Mouse (Mus musculus) heart, postnatal 14 days (tissue): Measurements from ENCODE around the gene Dpyd. TPM values are rescaled to one million over a fixed set of nuclear protein-coding genes. Genes with fewer than 3 reads are reported as not detected.

Experiments
- DNase-seq, 2 experiments: peaks; one replicate each; pipeline ENCODE4 v3.0.0; 2021 to 2022
- intact Hi-C: fragments of 180-260 bp; cut with DNase I; formaldehyde crosslinking; loops from one replicate; pipeline ENCODE4 v1.15.1; 2025
- total RNA-seq, 2 experiments: library from RNA; stranded (reverse); gene quantifications; 2 replicates each; pipeline ENCODE4 v1.2.3; 2021

Dpyd gene
- total RNA-seq, 2 experiments from 2014 or later: 3.4 to 3.9 TPM

DNA sequence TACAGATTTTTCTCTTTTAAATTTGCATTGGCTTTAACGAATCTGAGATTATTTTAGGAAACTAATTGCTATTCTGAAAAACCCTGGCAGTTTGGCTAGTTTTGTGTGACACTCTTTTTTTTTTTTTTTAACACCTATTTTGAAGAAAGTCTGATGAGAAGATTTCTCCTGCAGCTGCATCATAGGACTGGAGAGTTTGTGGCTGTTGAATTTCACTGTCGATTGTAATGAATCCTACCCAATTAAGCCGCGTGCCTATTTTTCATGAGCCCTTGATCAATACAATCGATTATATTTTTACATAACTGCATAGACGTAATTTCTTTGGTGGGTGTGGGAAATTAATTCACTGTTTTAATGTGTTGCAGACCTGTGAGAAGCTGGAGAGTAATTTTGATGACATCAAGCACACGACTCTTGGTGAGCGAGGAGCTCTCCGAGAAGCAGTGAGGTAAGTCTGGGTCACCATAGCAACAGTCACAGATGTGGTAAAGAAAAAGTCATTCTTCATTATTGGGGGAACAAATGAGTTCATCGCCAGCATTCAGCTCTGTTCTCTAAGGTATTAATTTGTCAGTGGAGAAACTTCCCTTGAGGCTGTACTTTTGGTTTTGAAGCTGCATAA is 112.3 kb downstream of the Dpyd start:
- intact Hi-C loops: no loop called here
- DNase-seq: no peak

DNA sequence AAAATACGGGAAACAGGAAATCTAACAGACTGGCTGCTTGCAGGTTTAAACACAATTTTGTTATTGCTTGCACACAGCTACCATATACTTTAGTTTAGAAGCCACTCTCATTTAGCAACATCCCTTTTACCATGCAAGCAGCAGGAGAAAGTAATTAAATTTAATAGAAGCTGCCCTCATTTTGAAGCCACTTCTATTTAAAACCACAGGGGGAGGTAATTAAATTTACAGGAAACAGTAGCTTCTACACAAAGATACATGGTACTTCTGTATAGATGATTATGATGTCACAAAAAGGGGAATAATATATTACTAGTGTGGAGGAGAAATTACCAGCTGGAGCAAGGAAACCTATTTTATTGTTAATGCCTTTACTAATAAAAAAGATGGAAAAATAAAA is 113.5 kb downstream of the Dpyd start:
- no peak for DNase-seq
- intact Hi-C loops: no loop called here

DNA sequence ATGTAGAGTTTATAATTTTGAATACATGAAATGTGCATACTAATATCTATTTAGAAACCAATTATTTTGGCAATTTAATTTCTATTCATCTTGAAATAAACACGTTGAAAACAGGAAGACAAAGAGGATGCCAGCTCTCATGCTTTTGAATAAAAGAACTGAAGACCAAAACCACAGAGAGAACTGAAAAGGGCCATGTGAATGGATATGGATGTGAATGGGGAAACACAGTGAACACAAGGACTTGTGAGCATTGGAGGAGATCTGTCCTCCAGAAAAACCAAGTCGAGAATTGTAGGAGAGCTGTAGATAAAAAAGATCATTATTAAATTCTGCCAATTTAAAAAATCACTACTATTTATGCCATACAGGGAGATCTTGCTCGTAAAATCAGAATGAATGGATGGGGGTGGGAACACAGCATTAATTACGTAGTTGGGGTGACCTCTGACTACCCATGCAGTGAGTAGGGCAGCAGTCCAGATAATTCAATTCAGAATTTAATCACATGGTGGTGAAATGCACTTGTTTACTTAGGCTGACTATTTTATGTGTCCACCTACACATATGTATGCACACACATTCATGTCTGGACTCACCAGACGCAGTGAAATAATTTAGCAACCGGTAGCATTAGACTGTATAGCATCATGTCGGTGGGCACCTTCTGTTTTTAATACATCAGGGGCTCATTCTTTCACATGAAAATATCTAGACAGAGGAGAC is 114.3 kb downstream of the Dpyd start:
- no peak for DNase-seq
- intact Hi-C loops: no loop called here

DNA sequence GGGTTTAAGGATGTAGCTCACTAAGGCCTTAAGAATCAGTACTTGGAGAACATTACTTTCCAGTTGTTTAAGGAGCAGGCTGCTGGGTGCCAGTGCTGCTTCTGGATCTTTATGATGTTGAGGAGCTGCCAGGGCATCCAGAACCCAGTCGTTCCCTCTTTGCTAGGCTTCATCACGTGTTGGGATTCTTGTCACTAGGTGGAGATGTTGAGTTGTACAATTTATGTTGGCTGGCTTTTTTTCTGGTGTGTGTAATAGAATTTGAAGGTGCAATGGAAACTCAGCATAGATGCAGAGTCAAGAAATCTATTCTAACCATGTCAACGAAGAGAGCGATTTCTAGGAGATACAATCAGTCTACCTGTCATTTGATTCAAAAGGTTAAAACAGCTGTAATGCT is 118.9 kb downstream of the Dpyd start:
- DNase-seq: peak in 1 of 2 experiments; percentile 0
- intact Hi-C loops: no loop called here

DNA sequence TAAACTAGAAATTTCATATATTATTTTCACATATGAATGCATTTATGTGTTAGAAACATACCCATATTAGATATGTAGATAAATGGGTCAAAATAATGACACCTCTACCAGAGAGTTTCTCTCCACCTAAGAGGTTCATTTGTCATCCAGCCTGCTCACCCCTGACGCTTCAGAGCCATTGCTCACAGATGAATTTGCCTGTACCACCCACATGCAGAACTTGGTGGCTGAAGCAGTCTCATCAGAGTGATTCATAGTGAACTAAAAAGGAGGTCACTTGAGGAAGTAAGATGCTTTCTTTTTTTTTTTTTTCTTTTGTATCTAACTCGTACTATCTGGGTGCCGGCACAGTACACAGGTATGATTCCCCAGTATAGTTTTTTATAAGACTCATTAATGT is 188.3 kb downstream of the Dpyd start:
- no peak for DNase-seq
- intact Hi-C loops: no loop called here

DNA sequence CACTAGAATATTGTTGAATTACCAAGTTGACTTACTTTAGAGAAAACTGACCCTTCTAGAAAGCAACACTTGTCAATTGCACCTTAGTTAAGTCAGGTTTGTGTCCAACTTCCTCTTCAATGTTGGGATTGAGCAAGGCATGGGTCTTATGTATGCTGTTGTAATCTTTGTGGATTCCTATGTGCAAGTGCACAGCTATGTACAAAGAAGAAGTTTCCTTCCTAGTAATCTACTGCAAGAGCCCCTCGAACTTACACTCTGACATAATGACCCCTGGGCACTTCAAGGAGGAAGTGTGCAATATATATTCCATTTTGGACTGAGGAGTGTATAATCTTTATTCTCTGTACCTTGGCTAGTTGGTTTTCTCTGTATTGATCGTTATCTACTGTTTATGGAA is 191.7 kb downstream of the Dpyd start:
- DNase-seq: no peak
- intact Hi-C loops: no loop called here

DNA sequence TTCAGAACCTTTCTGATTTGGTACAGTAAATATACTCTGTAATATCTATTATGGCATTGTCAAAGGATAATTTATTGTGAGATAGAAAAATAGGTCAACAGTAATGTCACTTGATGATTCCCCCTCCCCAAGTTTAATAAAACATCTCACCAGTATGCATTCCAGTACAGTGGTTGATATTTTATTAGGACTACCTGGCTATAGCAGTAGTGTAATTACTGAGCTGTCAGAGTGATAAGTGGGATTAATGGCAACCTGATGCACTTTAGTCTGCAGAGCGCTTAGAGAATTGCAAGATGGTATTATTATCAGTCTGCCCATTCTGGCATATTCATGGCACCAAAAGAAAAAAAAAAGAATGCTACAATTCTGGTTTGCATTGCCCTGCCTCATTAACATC is 194.2 kb downstream of the Dpyd start:
- no peak for DNase-seq
- intact Hi-C loops: no loop called here

DNA sequence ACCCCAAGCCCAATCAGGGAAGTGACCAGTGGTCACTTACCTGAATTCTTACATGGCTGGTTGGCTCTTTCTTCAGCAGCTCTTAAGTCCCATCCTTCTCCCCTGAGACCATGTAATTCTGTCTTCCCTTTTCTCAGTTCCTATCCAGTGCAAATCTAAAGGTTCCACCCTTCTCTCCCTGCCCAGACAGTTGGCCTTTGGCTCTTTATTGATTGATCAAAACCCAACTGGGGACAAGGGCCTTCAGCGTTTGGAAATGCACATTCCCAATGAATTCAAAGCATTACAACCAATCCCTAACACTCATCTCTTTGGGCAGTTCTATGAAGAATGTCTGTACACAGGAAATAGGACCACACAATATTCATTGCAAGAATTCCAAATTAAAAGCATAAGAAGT is 251.0 kb downstream of the Dpyd start:
- intact Hi-C loops: no loop called here
- DNase-seq: no peak

DNA sequence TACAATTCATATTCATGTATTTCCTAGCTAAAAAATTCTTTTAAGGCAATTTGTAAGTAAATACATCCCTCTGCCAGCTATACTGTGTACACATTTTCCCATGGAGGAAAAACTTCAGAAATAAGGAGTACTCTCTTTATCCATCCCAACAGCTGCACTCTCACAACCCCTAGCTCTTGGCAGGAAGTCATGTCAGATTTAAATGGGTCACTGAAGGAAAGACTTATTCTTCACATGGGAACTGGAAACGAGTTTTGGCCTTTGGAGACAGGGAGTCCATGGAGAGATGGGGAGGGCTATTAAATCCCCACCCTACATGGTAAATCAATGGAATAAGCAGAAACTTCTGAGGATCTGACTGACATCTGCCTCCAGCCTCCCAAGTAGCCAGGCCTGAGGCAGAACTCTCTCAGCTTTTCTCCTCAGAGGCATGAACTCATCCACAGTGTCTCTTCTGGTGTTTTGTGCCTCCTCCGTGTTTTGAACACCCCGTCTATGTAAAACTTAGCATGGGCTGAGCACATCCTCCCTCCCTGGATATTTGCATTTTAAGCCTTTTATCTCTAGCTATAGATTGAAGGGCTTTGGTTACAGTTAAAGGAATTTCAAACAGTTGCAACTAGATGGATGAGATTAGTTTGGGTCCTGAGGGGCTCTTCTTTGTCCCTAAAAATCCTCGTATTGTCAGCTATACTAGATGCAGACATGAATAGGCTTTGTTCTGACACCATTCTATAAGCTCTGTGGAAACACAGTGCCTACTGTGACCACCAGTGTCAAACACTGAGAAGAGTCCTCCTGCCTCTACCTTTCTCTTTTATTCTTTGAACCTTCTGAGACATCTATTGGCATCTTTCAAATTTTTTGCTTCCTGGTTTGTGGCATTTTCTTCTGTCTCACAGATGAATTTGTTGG is 288.9 kb downstream of the Dpyd start:
- intact Hi-C loops: no loop called here
- DNase-seq: no peak

DNA sequence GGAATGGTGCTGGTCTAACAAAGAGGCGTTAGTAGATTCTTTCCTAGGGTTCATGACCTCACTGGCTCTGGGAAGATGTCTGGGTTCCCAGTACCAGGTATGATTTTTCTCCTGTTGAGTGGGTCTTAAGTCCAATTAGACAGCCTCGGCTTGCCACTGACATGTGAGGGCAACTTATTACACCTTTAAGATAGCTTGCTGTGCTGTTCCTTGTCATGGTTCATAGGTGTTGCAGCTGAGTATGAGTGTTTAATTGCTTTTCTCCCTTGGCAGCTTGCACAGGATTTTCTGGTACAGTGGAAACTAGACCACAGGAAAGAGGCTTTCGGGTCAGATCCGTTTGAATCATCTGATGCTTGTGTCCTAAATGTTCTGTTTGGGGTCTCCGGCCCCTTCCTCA is 290.8 kb downstream of the Dpyd start:
- intact Hi-C loops: no loop called here

DNA sequence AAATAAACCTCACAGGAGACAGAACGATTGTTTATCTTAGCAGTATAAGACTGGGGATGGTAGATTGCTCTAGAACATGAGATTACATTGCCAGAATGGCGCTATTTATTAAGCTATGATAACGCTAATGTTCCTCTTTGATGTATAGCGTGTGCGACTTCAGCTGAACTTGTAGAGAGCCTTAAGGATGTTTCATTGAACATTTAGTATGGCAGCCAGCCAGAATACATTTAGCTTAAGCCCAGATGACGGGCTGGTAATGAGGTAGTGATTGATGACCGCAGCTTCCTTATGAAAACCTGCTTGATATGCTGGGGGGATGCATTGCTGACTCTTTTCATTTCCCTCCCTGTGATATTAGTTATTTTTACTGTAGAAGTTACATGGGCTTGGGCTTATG is 293.5 kb downstream of the Dpyd start:
- no peak for DNase-seq
- intact Hi-C loops: no loop called here

More for the DNA sequence above, 290.8 kb downstream of the Dpyd start:
- no peak for DNase-seq

DNA sequence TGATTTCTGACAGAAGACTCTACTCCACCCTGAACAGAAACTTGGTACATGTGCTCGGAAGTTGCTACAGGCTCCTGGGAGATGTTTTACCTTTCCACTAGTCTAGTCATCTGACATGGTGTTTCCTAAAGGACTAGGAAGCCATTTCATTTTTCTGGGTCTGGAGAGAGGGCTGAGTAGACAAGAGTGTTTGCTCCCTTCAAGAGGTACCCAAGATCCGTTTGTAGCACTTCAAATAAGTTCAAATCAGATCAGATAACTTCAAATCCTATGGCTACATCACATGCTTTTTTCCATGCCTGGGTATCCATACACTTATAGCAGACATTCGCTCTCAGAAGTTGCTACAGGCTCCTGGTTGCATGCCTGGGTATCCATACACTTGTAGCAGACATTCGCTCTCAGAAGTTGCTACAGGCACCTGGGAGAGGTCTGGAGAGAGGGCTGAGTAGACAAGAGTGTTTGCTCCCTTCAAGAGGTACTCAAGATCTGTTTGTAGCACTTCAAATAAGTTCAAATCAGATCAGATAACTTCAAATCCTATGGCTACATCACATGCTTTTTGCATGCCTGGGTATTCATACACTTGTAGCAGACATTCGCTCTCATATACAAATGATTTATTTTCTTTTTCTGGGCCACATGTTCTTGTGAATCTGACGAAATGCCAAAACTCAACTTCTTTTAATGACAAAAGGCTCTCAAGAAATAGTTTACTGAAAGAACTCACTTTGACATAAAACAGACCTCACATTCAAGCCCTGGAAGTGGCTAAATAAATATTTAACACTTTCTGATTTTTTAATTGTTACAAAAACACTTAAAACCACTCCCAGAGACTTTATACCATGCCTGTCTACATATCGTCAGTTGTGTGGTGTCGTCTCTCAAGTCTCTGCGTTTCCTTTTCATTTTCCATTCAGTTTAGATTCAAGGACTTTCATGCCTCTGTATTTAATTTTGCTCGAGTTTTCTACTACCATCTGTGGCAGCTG is 307.5 kb downstream of the Dpyd start:
- intact Hi-C loops: no loop called here
- DNase-seq: no peak

DNA sequence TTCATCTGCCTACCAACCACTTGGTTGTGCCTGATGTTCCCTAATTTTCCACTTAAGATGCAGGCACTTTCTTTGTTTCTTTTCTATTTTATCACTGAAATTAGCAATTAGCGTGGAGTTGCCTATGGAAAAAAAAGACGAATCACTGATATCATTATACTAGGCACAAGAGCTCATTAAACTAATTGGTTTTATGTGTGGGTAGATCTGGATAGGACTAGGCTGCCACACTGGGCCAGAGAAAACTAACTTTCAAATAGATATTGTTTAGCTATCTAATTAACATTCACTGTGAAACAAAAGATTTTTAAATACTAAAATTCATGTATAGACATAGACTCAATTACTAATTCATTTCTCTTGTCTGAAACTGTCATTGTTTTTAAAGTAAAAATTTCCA is 313.9 kb downstream of the Dpyd start:
- no peak for DNase-seq
- intact Hi-C loops: no loop called here

DNA sequence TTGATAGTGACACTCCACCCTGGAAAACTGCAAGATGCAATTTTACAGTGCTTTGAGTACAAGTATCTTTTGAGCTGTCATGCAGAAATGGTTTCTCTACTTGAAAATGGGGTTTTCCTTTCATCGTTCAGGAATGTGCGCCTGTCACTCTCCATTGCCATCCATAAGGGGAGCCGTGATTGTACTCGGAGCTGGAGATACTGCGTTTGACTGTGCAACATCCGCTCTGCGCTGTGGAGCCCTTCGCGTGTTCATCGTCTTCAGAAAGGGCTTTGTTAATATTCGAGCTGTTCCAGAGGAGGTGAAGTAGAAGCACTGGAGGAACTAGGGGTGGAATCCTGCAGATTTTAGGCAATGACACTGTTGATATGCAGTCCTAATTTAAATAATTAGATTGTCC is 337.1 kb downstream of the Dpyd start:
- intact Hi-C loops: no loop called here

DNA sequence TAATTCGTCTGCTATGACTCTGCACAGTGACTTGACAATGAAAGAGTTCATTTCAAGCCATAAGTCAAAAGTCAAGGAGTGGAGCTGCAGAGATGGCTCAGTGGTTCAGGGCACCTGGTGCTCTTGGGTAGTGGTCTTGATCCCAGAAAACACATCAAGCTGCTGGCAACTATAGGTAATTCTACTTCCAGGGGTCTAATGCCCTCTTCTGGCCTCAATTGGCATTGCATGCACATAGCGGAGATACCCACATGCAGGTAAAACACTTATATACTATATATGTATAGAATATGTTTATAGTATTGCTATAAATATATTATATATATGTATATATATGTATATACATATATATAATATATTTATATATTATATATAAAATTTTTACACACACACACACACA is 429.4 kb downstream of the Dpyd start:
- intact Hi-C loops: no loop called here
- no peak for DNase-seq

More for the DNA sequence above, 337.1 kb downstream of the Dpyd start:
- DNase-seq: no peak

DNA sequence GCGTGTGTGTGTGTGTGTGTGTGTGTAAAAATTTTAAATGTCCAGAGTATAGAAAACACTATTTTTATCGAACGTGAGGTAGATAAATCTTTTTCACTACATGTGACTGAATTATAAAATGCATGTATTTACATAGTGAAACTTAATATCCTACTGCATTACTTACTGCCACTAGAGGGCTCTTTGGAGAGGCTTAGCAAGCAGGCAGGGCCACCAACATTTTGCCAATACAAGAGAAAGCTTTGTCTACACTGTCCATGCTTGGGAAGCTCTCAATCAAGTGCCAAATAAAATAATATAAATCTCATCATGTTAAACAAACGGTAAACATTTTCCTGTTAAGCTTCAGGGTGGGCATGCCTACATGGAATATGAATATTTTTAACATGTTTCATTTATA is 429.9 kb downstream of the Dpyd start:
- DNase-seq: no peak
- intact Hi-C loops: no loop called here

DNA sequence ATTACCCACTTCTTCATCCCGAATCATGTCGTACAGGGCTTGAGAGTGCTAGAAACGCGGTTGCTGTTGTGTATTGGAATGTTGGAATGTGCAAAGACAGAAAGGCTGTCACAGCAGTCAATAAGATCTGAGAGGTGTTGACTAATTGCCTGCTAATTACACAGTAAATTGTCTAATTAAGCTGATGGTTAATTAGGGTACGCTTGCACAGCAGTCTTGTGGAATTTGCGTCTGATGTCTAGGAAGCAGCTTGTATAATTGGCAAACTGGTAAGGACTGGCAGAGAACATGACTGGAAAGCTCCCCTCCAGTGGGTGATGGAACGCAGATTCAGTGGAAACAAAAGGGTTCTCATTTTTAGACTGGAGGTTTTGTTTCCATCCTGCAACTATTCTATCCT is 459.3 kb downstream of the Dpyd start:
- intact Hi-C loops: no loop called here
- DNase-seq: no peak

DNA sequence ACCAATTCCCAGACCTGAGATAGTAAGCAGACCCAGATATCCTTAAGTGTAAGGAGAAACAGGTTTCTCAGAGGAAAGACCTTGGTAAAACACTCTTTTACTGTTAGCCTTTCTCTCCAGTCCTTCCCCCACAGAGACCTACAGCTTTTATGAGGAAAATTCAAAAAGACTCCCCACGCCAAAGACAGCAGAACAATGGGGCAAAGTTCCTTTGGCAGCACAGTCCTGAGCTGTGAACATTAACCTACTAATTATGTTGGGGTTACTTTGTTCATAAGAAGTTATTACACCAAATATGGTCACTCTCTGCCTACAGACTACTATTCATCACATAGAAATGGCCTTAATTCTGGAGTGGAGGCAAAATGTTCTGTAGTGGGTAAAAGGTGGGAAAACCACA is 480.7 kb downstream of the Dpyd start:
- intact Hi-C loops: no loop called here
- no peak for DNase-seq

DNA sequence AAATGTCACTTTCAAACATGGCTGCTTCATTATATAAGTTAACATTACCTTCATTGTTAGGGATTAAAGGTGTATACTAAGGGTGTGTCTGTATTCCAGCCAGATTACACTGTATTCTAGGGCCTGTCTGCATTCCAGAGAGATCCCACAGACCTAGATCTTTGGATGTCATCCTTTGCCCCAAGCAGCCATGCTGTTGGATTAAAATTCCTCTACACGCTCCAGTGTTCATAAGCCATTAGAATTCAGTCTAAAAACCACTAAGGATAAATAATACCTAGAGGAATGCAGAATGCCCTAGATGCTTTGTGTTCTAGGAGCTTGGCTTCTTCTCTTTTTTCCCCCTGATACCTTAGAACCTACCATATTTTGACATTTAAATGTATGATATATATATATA is 494.2 kb downstream of the Dpyd start:
- DNase-seq: no peak
- intact Hi-C loops: no loop called here

DNA sequence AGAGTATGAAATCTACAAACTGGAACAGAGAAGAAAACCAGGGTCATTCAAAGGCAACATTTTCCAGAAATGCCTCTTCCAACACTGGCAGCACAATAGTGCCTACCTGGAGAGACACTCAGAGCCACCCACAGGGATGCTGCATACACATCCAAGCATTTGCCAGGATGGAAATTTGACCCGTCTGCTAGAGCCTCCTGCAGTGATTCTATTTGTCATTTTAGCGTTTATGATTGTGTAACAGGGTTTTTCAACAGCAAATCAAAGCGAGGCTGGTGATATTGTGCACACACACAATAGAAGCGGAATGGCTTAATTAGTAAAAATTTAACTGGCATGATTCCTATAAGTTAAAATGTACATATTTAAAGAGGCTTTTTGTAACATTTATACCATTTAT is 501.3 kb downstream of the Dpyd start:
- intact Hi-C loops: no loop called here
- no peak for DNase-seq
